Mouse (Mus musculus): ENCODE data around the gene Ghrl.
"Not testable (repeated sequence)": the region's sequence is repeated elsewhere in the genome, so short reads cannot be mapped to it uniquely, and the experiment has no call there.

The Ghrl gene

GRCm38 (mm10) chr6:113672029-113672428, 47.7 kb downstream of the Ghrl start:
- not testable (repeated sequence) for DNase-seq (ENCODE audit: extremely low read depth, insufficient read length, low spot score)

- DNase-seq (ENCODE audit: extremely low read depth, insufficient read length, low spot score), result no peak
Measured at GRCm38 (mm10) chr6:113669821-113670220, 49.9 kb downstream of the Ghrl start.

GRCm38 (mm10) chr6:113668287-113669154, 51.2 kb downstream of the Ghrl start:
- peak; percentile 59 for DNase-seq (ENCODE audit: extremely low read depth, insufficient read length, low spot score)

- DNase-seq (ENCODE audit: extremely low read depth, insufficient read length, low spot score), result no peak
Measured at GRCm38 (mm10) chr6:113667611-113668122, 52.0 kb downstream of the Ghrl start.

Measured in 3134 (cell line).